ENCODE assay signal across 8 mouse cellular contexts in genomic region chr7:30169583-30170282, GRCm38 (mm10). TPM values are rescaled to one million over a fixed set of nuclear protein-coding genes. Genes with fewer than 3 reads are reported as not detected.
A peak's percentile ranks its signal among the peaks of the same experiment; 100 is the strongest.
DNase-seq lines count a peak whose midpoint lies in the region; ATAC-seq and TF ChIP-seq lines count a peak whose summit lies in the region.

TSS of gene Zfp146 (minus strand) at chr7:30169750.

- TF ChIP-seq EP300 in ES-Bruce4 (IDR thresholded peaks at IDR 0.05; ENCODE audit: insufficient read depth, low read depth, low read length) = no peak

- ATAC-seq in forebrain, embryonic 14.5 days = peak; percentile 98
- ATAC-seq in neural tube, embryonic 15.5 days (ENCODE audit: low FRiP score) = peak; percentile 96

- no peaks in the 10 kb centered on the region for H3K4me1 ChIP-seq in ES-Bruce4 (ENCODE audit: control insufficient read depth, insufficient read depth, low read length)
- peaks cover 10% of the 10 kb centered on the region for H3K4me1 ChIP-seq in forebrain, embryonic 14.5 days (ENCODE audit: control insufficient read depth, insufficient read depth, low read length)
- peaks cover 33% of the 10 kb centered on the region for H3K4me1 ChIP-seq in neural tube, embryonic 15.5 days

- peak; percentile 87 for DNase-seq in cerebellum, adult 11 months
- peak; percentile 99 for DNase-seq in forebrain, embryonic 14.5 days (ENCODE audit: low spot score)
- peak; percentile 86 to 92 for DNase-seq in heart, postnatal 14 days
- DNase-seq in layer of hippocampus, adult 11-12 months (ENCODE audit: low spot score) = peak; percentile 94
- DNase-seq in lung, adult 18-20 months = peak; percentile 93 to 96
- DNase-seq in testis, postnatal 14 days (ENCODE audit: low spot score) = peak; percentile 93

- H3K36me3 ChIP-seq in ES-Bruce4 (ENCODE audit: control insufficient read depth, insufficient read depth, low read length, poor library complexity, severe bottlenecking) = no peaks in the 10 kb centered on the region
- H3K36me3 ChIP-seq in forebrain, embryonic 14.5 days (ENCODE audit: control insufficient read depth, insufficient read depth, low read length) = peaks cover 17% of the 10 kb centered on the region
- peaks cover 28% of the 10 kb centered on the region for H3K36me3 ChIP-seq in neural tube, embryonic 15.5 days

- no peaks in the 10 kb centered on the region for H3K9me3 ChIP-seq in ES-Bruce4 (replicated peaks; ENCODE audit: control insufficient read depth, insufficient read depth, low read length, poor library complexity, severe bottlenecking)
- peaks cover 15% of the 10 kb centered on the region for H3K9me3 ChIP-seq in forebrain, embryonic 14.5 days (replicated peaks; ENCODE audit: control insufficient read depth, low read length)
- no peaks in the 10 kb centered on the region for H3K9me3 ChIP-seq in neural tube, embryonic 15.5 days (replicated peaks)

- H3K4me2 ChIP-seq in forebrain, embryonic 14.5 days (ENCODE audit: low read length) = peak within 1 kb of the TSS; percentile 67
- H3K4me2 ChIP-seq in neural tube, embryonic 15.5 days = peak within 1 kb of the TSS; percentile 53

- intact Hi-C loops in heart, postnatal 14 days (cut with DNase I) = loop anchor here (5.0 kb wide), 1 partner anchor 72 kb away; no protein-coding TSS in a partner anchor

- peak; percentile 80 for TF ChIP-seq POLR2A in ES-Bruce4 (IDR thresholded peaks at IDR 0.05; ENCODE audit: insufficient read depth, low read length)

- no peaks in the 10 kb centered on the region for H3K27me3 ChIP-seq in ES-Bruce4 (ENCODE audit: control insufficient read depth, insufficient read depth, low read length, poor library complexity, severe bottlenecking)
- H3K27me3 ChIP-seq in forebrain, embryonic 14.5 days (replicated peaks; ENCODE audit: control insufficient read depth, insufficient read depth, low read length) = no peaks in the 10 kb centered on the region
- H3K27me3 ChIP-seq in neural tube, embryonic 15.5 days (replicated peaks) = no peaks in the 10 kb centered on the region

- H3K27ac ChIP-seq in ES-Bruce4 (ENCODE audit: insufficient read depth, low read length) = no peak within 1 kb of the TSS
- H3K27ac ChIP-seq in forebrain, embryonic 14.5 days (ENCODE audit: low read depth, low read length) = peak within 1 kb of the TSS; percentile 79
- H3K27ac ChIP-seq in neural tube, embryonic 15.5 days (replicated peaks) = peak within 1 kb of the TSS; percentile 95

- under 1% methylated on average over 36 of the region's 36 CpGs for WGBS in forebrain, embryonic 14.5 days
- WGBS in neural tube, embryonic 15.5 days = under 1% methylated on average over 36 of the region's 36 CpGs

- peak within 1 kb of the TSS; percentile 91 for H3K4me3 ChIP-seq in ES-Bruce4 (ENCODE audit: low read depth, low read length)
- H3K4me3 ChIP-seq in forebrain, embryonic 14.5 days (ENCODE audit: low read depth, low read length) = peak within 1 kb of the TSS; percentile 61
- H3K4me3 ChIP-seq in neural tube, embryonic 15.5 days (replicated peaks) = peak within 1 kb of the TSS; percentile 73

- H3K9ac ChIP-seq in ES-Bruce4 (ENCODE audit: low read depth, poor library complexity, severe bottlenecking) = peak within 1 kb of the TSS; percentile 70
- H3K9ac ChIP-seq in forebrain, embryonic 14.5 days (ENCODE audit: low read length) = peak within 1 kb of the TSS; percentile 81
- peak within 1 kb of the TSS; percentile 80 for H3K9ac ChIP-seq in neural tube, embryonic 15.5 days (replicated peaks)

- no peak for TF ChIP-seq CTCF in ES-Bruce4 (IDR thresholded peaks at IDR 0.05; ENCODE audit: low read depth, low read length)

RNA-seq across cellular contexts. Expression of gene Zfp146, which starts in this region (rescaled TPM):
- 44.4 and 46.2 TPM in 2 replicates for polyA plus RNA-seq in ES-Bruce4 (2011; ENCODE audit: insufficient read depth, insufficient read length, low read depth, missing spikeins)
- 27.4 and 29.0 TPM in 2 replicates for polyA plus RNA-seq in forebrain, embryonic 14.5 days (2014; fragmentation: Nextera tagmentation; extraction: Ambion mirVana)
- 10 to 100 TPM; 29.6 to 34.9 TPM for total RNA-seq in heart, postnatal 14 days (2021)
- 11.3 and 12.4 TPM in 2 replicates for polyA plus RNA-seq in neural tube, embryonic 15.5 days (2015; fragmentation: Nextera tagmentation; extraction: Ambion mirVana)
